Mouse (Mus musculus): Measurements from ENCODE around the gene Ss18l2.

Ss18l2 gene

DNA sequence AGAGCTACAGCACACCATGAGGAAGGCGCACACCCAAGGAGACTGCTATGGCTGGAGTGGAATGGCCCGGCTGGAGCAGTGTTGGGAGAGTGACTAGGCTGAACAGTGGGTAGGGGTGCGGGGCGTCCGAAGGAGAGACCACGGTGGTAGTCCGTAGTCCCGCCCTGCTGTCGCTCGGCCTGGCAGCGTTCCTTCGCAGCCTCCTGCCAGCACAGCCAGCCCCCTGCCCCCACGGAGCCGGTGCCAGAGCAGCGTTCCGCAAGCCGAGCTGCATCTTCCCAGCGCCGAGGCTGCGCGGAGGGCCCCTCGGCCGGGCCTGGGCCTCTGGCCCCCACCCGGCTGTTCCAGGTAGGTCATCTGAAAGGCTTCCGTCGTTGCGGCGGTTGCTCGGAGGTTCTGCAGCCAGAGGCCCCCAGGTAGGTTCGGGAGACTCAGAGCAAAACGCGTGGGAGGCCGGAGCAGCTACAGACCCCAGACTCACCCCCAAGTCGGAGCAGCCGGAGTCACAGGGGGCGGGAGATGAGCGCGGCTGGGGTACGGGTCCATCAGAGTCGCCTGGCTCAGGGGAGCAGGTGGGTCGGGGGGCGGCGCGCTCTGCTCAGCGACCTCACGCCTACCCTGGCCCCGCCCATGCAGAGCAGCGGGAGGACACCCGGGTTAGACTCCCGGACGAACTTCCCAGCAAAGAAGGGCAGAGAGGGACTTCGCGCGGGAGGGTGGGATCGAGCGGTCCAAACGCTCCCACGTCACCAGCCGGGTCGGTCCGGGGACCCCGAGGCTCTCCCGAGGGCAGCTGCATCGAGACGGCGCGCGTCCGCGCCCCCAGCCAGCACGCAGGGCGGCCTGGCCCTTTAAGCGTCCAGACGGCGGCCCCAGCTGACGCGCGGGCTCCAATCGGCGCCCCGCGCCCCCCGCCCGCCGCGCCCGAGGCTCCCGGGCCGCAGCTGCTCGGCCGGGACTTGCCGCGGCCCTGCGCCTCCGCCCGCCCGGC lies 49.3 kb downstream of the Ss18l2 start, which contains the start of gene Zfp651:
TSS of gene Zfp651 (plus strand) at position 240 of the 991 bp plus-strand sequence.
- in situ Hi-C loops (cut with MboI, MseI), result no loop called here

DNA sequence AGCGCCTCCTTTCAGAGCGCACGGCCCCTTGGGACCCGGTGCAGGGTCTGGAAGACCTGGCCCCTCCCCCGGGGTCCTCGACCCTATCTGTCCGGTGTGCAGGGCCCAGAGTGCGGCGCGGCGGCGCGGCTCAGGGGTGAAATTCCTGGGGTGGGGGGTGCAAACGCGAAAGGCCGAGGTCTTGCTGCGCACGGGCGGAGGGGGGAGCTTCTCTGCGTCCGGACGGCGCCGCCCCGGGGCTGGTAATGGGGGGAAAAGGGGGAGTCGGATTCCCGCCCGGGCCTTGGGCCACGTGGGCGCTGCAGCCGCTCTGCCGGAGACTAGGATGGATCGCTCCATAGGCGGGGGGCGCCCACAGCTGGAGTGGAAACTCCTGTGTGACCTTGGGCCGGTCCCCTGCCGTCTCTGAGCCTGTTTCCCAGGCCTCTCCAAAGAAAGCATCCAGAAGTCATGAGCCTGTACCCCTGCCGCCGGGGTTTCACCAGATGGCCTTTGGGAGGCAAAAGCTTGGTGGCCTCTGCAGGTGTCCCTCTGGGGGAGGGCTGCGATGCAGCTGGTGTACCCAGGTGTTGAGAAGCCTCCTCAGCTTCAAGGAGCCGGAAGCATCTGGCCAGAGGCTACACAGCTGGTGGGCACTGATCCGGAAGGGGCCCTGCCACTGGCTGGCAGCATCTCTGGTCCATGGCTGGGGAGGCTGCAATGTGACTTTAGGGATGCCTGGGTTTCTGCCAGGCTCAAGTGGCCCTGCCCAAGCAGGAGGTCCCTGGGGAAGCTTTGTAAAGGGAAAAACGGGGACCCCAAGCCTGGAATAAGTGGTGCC lies 50.4 kb downstream of the Ss18l2 start:
- in situ Hi-C loops (cut with MboI, MseI), result no loop called here

DNA sequence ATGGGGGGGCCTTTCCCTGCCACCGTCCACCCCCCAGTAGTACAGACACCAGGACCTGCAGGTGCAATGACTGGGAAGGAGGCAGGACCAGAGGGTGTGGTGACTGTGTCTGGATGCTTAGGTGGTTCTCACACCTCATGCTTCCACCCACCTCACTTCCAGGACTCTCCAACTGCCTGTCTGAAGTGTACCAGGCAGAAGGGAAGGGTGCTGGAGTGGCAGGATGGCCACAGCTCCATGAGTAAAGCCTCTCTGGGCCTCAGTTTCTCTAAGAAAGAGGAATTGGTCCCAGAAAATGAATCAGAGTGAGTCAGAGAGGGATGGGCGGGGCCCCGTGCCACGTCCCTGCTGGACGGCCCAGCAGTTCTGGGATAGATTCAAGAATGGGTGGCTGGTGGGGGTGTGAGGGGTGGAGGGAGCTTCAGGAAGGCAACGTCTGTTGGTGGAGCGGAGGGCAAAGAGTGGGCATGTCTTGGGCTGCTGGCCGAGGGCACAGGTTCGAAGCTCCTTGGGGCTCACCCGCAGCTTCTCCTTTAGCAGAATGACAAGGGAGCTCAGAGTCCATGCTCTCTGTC lies 51.0 kb downstream of the Ss18l2 start:
- in situ Hi-C loops (cut with MboI, MseI), result no loop called here

DNA sequence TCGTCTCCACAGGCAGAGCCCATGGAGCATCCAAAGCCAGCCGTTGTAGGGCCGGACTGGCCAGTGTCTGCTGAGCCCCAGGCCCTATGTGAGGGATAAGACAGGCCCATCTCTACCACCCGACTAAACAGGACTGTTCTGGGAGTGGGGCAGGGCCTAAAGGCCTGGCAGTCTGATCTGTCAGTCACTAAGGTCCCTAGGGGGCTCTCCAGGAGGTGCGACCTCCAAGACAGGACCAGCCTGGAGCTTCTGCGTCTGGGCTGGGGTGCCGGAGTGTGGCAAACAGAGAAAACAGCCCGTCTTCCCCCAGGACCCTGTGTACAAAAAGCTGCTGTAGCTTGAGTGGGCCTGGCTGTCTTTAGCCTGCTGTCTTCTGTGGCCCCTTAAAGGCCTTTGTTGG lies 51.7 kb downstream of the Ss18l2 start:
- in situ Hi-C loops (cut with MboI, MseI), result no loop called here

DNA sequence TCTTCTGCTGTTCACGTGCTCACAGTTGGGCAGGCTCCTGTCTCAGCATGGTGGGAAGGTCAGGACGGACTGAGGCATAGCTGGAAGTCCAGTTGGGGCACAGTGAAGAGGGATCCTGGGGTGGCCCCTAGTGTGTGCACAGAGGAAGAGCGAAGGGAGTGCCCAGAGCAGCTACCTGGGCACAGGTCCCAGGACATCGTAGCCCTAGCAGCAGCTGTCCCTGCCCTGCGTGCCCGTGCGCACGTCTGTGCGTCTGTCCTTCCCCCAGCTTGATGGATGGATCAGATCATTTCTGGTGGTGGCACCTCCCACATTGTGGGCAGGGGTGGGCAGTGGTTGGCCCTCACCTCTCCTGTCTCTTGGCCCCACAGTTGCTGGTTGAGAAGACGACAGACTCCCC lies 52.1 kb downstream of the Ss18l2 start:
- in situ Hi-C loops (cut with MboI, MseI), result no loop called here

DNA sequence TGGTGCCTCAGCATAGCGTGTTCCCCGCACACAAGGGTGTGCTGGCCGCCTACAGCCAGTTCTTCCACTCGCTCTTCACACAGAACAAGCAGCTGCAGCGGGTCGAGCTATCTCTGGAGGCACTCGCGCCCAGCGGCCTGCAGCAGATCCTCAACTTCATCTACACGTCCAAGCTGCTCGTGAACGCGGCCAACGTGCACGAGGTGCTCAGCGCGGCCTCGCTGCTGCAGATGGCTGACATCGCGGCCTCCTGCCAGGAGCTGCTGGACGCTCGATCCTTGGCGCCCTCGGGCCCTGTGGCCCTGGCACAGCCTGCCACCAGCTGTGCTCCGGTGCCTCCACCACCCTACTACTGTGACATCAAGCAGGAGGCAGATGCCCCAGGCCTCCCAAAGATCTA lies 52.6 kb downstream of the Ss18l2 start:
- in situ Hi-C loops (cut with MboI, MseI), result no loop called here

All from T-helper 2 cell (primary cell).